In the genomic region with DNA sequence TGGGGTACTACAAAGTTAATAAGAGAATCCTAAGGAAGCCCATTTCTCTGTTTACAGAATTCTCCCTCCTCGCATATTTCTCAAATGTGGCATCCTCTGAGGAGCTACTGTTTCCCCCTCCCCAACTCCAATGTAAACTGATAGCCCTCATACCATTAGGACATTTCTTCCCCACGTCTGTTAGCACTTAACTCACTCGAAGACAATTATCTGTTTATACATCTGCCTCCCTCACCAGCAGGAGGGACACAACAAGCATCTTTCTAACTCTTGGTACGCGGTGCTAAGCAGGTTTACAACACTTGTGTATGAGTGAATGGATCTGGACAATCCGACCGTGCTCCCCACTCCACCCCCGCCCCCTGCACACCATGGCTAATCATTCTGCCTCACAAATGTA, we compare ENCODE assay signal across 16 mouse cellular contexts.
A peak's percentile ranks its signal among the peaks of the same experiment; 100 is the strongest.
DNase-seq lines count a peak whose midpoint lies in the region; ATAC-seq and TF ChIP-seq lines count a peak whose summit lies in the region.
"Had no signal": no experiment of that assay in that cellular context is flagged by ENCODE, and none has a peak within 500 bp of the region (broad histone marks: within the 10 kb centered on the region; RNA-seq: fewer than 3 reads in every experiment).

No protein-coding gene starts in this region.

- H3K27ac ChIP-seq in forebrain, embryonic 12.5 days, result 0 out of 2 replicates have a peak overlapping the region, but pooled peaks have one; percentile 3
- H3K27ac ChIP-seq in forebrain, embryonic 11.5 days (ENCODE audit: low read depth, low read length), result no peak overlapping the region
- peak overlapping the region; percentile 79 for H3K27ac ChIP-seq in heart, postnatal 0 days (ENCODE audit: low read depth)
- H3K27ac ChIP-seq in embryonic facial prominence, embryonic 13.5 days, result peak overlapping the region; percentile 4; the same call in 1 of the 2 replicates
- H3K27ac ChIP-seq: macrophage had no signal

- ATAC-seq in forebrain, embryonic 12.5 days (ENCODE audit: low FRiP score), result no peak
- ATAC-seq in forebrain, embryonic 11.5 days (replicated peaks; ENCODE audit: low FRiP score), result no peak
- ATAC-seq in heart, postnatal 0 days (ENCODE audit: insufficient read depth, low read depth), result no peak
- no peak for ATAC-seq in embryonic facial prominence, embryonic 13.5 days (ENCODE audit: insufficient number of reproducible peaks, insufficient read depth, low FRiP score, low TSS enrichment, low read depth)
- ATAC-seq: activated CD4-positive, CD25-positive, alpha-beta regulatory T cell, adult 4 months had no signal

- TF ChIP-seq EP300 in heart, postnatal 0 days (IDR thresholded peaks at IDR 0.05; ENCODE audit: low read depth), result no peak

- H3K4me3 ChIP-seq in forebrain, embryonic 12.5 days (replicated peaks), result no peak overlapping the region
- no peak overlapping the region for H3K4me3 ChIP-seq in forebrain, embryonic 11.5 days (ENCODE audit: low read depth, low read length)
- no peak overlapping the region for H3K4me3 ChIP-seq in heart, postnatal 0 days (ENCODE audit: low read depth, low read length)
- H3K4me3 ChIP-seq in embryonic facial prominence, embryonic 13.5 days, result no peak overlapping the region
- H3K4me3 ChIP-seq: erythroblast, embryonic 14.5 days; hindbrain, embryonic 15.5 days; midbrain, embryonic 13.5 days had no signal

- 59% methylated on average over 8 of the region's 8 CpGs for WGBS in forebrain, embryonic 12.5 days
- WGBS in forebrain, embryonic 11.5 days, result 56% methylated on average over 8 of the region's 8 CpGs
- 70% methylated on average over 8 of the region's 8 CpGs for WGBS in heart, postnatal 0 days
- 18% methylated on average over 8 of the region's 8 CpGs for WGBS in embryonic facial prominence, embryonic 13.5 days

- no peak overlapping the region for H3K4me2 ChIP-seq in forebrain, embryonic 12.5 days
- no peak overlapping the region for H3K4me2 ChIP-seq in forebrain, embryonic 11.5 days (ENCODE audit: low read depth, low read length, severe bottlenecking)
- H3K4me2 ChIP-seq in heart, postnatal 0 days (ENCODE audit: low read depth, low read length), result no peak overlapping the region
- H3K4me2 ChIP-seq in embryonic facial prominence, embryonic 13.5 days, result no peak overlapping the region
- H3K4me2 ChIP-seq: hindbrain, embryonic 15.5 days; midbrain, embryonic 13.5 days had no signal

- H3K9me3 ChIP-seq in forebrain, embryonic 12.5 days, result no peaks in the 10 kb centered on the region
- no peaks in the 10 kb centered on the region for H3K9me3 ChIP-seq in forebrain, embryonic 11.5 days (ENCODE audit: control insufficient read depth, low read length)
- no peaks in the 10 kb centered on the region for H3K9me3 ChIP-seq in heart, postnatal 0 days (replicated peaks; ENCODE audit: control insufficient read depth, low read length)
- H3K9me3 ChIP-seq in embryonic facial prominence, embryonic 13.5 days, result no peaks in the 10 kb centered on the region
- H3K9me3 ChIP-seq: hindbrain, embryonic 15.5 days; midbrain, embryonic 13.5 days had no signal

- H3K36me3 ChIP-seq in forebrain, embryonic 12.5 days (replicated peaks), result peaks cover 9% of the 10 kb centered on the region; the same call in 1 of the 2 replicates
- no peaks in the 10 kb centered on the region for H3K36me3 ChIP-seq in forebrain, embryonic 11.5 days (ENCODE audit: control insufficient read depth, insufficient read depth, low read length)
- H3K36me3 ChIP-seq in heart, postnatal 0 days (replicated peaks; ENCODE audit: control insufficient read depth, insufficient read depth, low read length), result no peaks in the 10 kb centered on the region
- H3K36me3 ChIP-seq in embryonic facial prominence, embryonic 13.5 days, result 0 out of 2 replicates have a peak, but pooled peaks cover 6% of the 10 kb centered on the region
- H3K36me3 ChIP-seq: hindbrain, embryonic 15.5 days had no signal

- no peak for TF ChIP-seq CTCF in heart, postnatal 0 days (IDR thresholded peaks at IDR 0.05; ENCODE audit: low read depth)

- no peak for DNase-seq in forebrain, embryonic 11.5 days (ENCODE audit: low spot score)
- no peak for DNase-seq in heart, postnatal 0 days (ENCODE audit: low spot score)
- no peak for DNase-seq in heart, postnatal 4 days
- peak; percentile 11 for DNase-seq in MN1 (ENCODE audit: low spot score)
- DNase-seq in thymus, postnatal 4 days, result no peak
- no peak for DNase-seq in cerebellum, adult 11-12 months
- DNase-seq: layer of hippocampus, postnatal 36 days; right cerebral cortex, postnatal 14 days; thymus, postnatal 36 days had no signal

- no peak overlapping the region for H3K9ac ChIP-seq in forebrain, embryonic 12.5 days
- H3K9ac ChIP-seq in forebrain, embryonic 11.5 days (ENCODE audit: low read length), result no peak overlapping the region
- H3K9ac ChIP-seq in heart, postnatal 0 days (replicated peaks; ENCODE audit: low read depth, low read length), result no peak overlapping the region
- H3K9ac ChIP-seq in embryonic facial prominence, embryonic 13.5 days, result no peak overlapping the region
- H3K9ac ChIP-seq: hindbrain, embryonic 15.5 days; midbrain, embryonic 13.5 days had no signal

- H3K27me3 ChIP-seq in forebrain, embryonic 12.5 days, result no peaks in the 10 kb centered on the region
- no peaks in the 10 kb centered on the region for H3K27me3 ChIP-seq in forebrain, embryonic 11.5 days (ENCODE audit: control insufficient read depth, insufficient read depth, low read length)
- H3K27me3 ChIP-seq in heart, postnatal 0 days (ENCODE audit: control insufficient read depth, insufficient read depth, low read length), result no peaks in the 10 kb centered on the region
- H3K27me3 ChIP-seq in embryonic facial prominence, embryonic 13.5 days, result no peaks in the 10 kb centered on the region
- H3K27me3 ChIP-seq: hindbrain, embryonic 15.5 days; midbrain, embryonic 13.5 days had no signal

- peaks cover 29% of the 10 kb centered on the region for H3K4me1 ChIP-seq in forebrain, embryonic 12.5 days
- H3K4me1 ChIP-seq in forebrain, embryonic 11.5 days (replicated peaks; ENCODE audit: control insufficient read depth, insufficient read depth, low read length), result peaks cover 18% of the 10 kb centered on the region
- H3K4me1 ChIP-seq in heart, postnatal 0 days (ENCODE audit: control insufficient read depth, insufficient read depth), result peaks cover 11% of the 10 kb centered on the region
- peaks cover 44% of the 10 kb centered on the region for H3K4me1 ChIP-seq in embryonic facial prominence, embryonic 13.5 days
